Mouse (Mus musculus) hindbrain, postnatal 0 days (tissue): Measurements from ENCODE around the gene Slc39a2. TPM values are rescaled to one million over a fixed set of nuclear protein-coding genes. Genes with fewer than 3 reads are reported as not detected.
"Not testable (repeated sequence)": the region's sequence is repeated elsewhere in the genome, so short reads cannot be mapped to it uniquely, and the experiment has no call there.

Experiments used
- ATAC-seq: fragments of 200-750 bp; cut with Nextera tagmentation; 2 replicates; pipeline ENCODE4 v1.8.0; 2017; ENCODE audit warnings: mild to moderate bottlenecking, moderate TSS enrichment, moderate library complexity
- DNase-seq: peaks from one replicate; pipeline ENCODE4 v3.0.0-alpha.2; 2015; ENCODE audit warnings: low spot score
- H3K27ac ChIP-seq: fragments of 300-500 bp; sonication (generic); 2 replicates; pipeline ENCODE4 v1.5.1; 2014; ENCODE audit warnings: mild to moderate bottlenecking
- H3K27me3 ChIP-seq: fragments of 300-500 bp; sonication (generic); 2 replicates; pipeline ENCODE4 v1.6.1; 2014; ENCODE audit warnings: low read length, mixed read lengths; ENCODE audit not compliant: insufficient read depth
- H3K36me3 ChIP-seq: fragments of 300-500 bp; sonication (generic); 2 replicates; pipeline ENCODE4 v1.6.1; 2014; ENCODE audit warnings: low read length, mixed read lengths; ENCODE audit not compliant: insufficient read depth
- H3K4me1 ChIP-seq: fragments of 300-500 bp; sonication (generic); 2 replicates; pipeline ENCODE4 v1.6.1; 2014; ENCODE audit warnings: antibody characterized with exemption, low read length, mixed read lengths; ENCODE audit not compliant: insufficient read depth
- H3K4me2 ChIP-seq: fragments of 300-500 bp; sonication (generic); 2 replicates; pipeline ENCODE4 v1.6.1; 2014; ENCODE audit warnings: low read depth, mild to moderate bottlenecking, low read length, moderate library complexity, mixed read lengths
- H3K4me3 ChIP-seq: fragments of 300-500 bp; sonication (generic); 2 replicates; pipeline ENCODE4 v1.5.1; 2014; ENCODE audit warnings: low read length
- H3K9ac ChIP-seq: fragments of 300-500 bp; sonication (generic); replicated peaks from 2 replicates; pipeline ENCODE4 v1.6.1; 2014; ENCODE audit warnings: mild to moderate bottlenecking, low read length, moderate library complexity, mixed read lengths
- H3K9me3 ChIP-seq: fragments of 300-500 bp; sonication (generic); 2 replicates; pipeline ENCODE4 v1.6.1; 2016; ENCODE audit warnings: low read length, mixed read lengths
- CTCF ChIP-seq: IDR thresholded peaks from 2 replicates; pipeline ENCODE4 v1.5.1; 2016; ENCODE audit warnings: antibody characterized with exemption, control low read depth, low read depth
- WGBS: fragments of 180-500 bp; shearing (Covaris S2); extraction: QIAGEN DNeasy Blood & Tissue Kit; methylation state at CpG from one replicate; pipeline ENCODE4 v1.1.7; 2014; 5-methylcytosine and 5-hydroxymethylcytosine counted together
- polyA plus RNA-seq: library from polyadenylated mRNA; unstranded; fragments of >200 nt; fragmentation: Nextera tagmentation; extraction: Ambion mirVana; gene quantifications from 2 replicates; pipeline ENCODE4 v1.2.1, GENCODE M21; 2015
- total RNA-seq: library from RNA; depleted of rRNA; stranded (reverse); fragments of >200 nt; gene quantifications from 2 replicates; pipeline ENCODE4 v1.2.3, GENCODE M21; 2014

Slc39a2 gene
- total and polyA plus RNA-seq, 2 experiments from 2014 or later: 0.64 to 0.89 TPM

DNA sequence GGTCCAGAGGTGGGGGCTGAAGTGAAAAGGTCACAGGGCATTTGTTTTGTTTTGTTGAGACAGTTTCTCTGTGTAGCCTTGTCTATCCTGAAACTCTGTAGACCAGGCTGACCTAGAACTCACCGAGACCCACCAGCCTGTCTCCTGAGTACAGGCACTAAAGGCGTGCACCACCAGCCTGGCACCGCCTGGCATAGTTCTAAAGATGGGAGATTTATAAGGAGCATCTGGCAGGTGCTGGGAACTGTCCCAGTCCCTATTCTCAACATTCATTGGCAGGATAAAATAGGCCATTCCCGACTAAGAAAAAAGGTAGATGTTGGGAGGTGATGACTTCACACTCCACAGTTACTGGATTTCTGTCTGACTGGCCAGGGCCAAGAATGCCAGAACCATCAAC, 26.3 kb downstream of the Slc39a2 start:
- H3K4me3 ChIP-seq: no peak overlapping the region
- no peaks in the 10 kb centered on the region for H3K27me3 ChIP-seq
- ATAC-seq: no peak
- H3K4me2 ChIP-seq: no peak overlapping the region
- 80% methylated on average over 4 of the region's 4 CpGs for WGBS
- TF ChIP-seq CTCF: no peak
- no peak overlapping the region for H3K9ac ChIP-seq
- no peaks in the 10 kb centered on the region for H3K36me3 ChIP-seq
- no peak for DNase-seq
- no peak overlapping the region for H3K27ac ChIP-seq
- peaks cover 11% of the 10 kb centered on the region; the same call in 1 of the 2 replicates for H3K4me1 ChIP-seq
- no peaks in the 10 kb centered on the region for H3K9me3 ChIP-seq

DNA sequence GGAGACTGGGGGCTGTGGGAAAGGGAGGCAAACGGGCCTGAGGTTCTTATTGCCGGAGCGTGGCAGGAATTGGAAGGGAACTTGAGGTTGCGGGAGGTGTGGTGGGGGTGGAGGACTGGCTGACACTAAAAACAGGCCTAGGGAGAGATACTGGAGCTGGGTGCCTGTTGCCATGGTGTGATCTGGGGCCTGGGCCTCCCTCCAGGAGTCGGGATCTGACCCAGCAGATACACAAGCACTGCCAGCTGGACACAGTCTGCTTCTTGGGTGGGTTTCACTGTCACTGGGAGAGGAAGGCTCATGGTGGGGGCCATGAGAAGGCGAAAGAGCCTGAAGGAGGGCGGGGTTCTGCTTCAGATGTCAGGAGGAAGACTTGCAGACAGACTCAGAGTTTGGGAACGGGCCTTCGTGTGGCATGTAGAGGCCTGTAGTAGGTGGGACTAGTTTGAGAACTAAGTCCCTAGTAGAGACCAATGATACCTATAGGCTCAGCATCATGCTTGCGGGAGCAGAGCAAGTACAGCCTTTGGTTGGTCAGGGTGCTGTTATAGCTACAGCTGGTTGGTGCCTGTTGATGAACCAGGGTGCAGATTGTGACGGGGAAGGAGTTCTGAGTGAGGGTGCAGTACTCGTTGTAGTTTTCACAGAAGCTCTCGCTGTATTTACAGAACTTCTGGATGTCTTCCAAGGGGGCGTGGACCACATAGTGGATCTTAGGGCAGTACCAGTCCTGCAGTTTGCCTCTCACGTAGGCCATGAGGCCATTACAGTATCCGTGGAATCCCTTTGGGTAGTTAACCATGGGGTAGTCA, 29.3 kb downstream of the Slc39a2 start:
- ATAC-seq (peak; percentile 91), DNase-seq (peak; percentile 75)
- H3K4me3 ChIP-seq: no peak overlapping the region
- H3K4me2 ChIP-seq: no peak overlapping the region
- peaks cover 8% of the 10 kb centered on the region; the same call in 1 of the 2 replicates for H3K4me1 ChIP-seq
- no peaks in the 10 kb centered on the region for H3K36me3 ChIP-seq
- no peak for TF ChIP-seq CTCF
- no peak overlapping the region for H3K9ac ChIP-seq
- 54% methylated on average over 16 of the region's 16 CpGs for WGBS
- no peaks in the 10 kb centered on the region for H3K27me3 ChIP-seq
- H3K27ac ChIP-seq: peak overlapping the region; percentile 62
- no peaks in the 10 kb centered on the region for H3K9me3 ChIP-seq

- Histone ChIP-seq H3K9ac (no peak within 1 kb of the TSS), H3K4me3 (no peak within 1 kb of the TSS), H3K27me3 (no peaks in the 10 kb centered on the region), H3K4me2 (no peak within 1 kb of the TSS), H3K27ac (peak within 1 kb of the TSS; percentile 62), H3K4me1 (peaks cover 8% of the 10 kb centered on the region; the same call in 1 of the 2 replicates), H3K9me3 (no peaks in the 10 kb centered on the region), H3K36me3 (no peaks in the 10 kb centered on the region)
- DNase-seq: no peak
- no peak for TF ChIP-seq CTCF
- 46% methylated on average over 7 of the region's 7 CpGs for WGBS
- ATAC-seq: 0 out of 2 replicates have a peak, but pooled peaks have one; percentile 5
Observed at GRCm38 (mm10) chr14:51922571-51922865, 29.8 kb downstream of the Slc39a2 start, which contains the start of gene Rnase13. Gene Rnase13 (minus strand): TSS chr14:51922773.

DNA sequence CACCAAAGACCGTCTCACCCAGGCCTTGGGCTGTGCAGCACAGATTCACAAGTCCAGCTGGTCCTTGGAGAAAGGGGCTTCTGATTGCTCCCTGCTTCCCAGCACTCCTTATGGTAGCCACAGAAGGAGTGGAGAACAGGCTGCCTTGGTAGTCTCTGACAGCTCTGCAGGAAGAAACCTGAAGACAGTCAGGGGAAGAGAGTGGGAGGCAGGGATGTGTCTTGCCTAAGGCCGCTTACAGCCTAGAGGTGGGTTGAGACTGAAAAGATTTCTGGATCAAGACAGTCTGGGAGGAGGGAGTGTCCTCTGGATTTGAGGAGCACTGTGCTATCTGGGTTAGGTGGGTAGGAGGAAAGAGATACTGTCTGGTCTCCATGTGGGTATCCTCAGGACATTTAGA, 30.2 kb downstream of the Slc39a2 start:
- H3K36me3 ChIP-seq: no peaks in the 10 kb centered on the region
- no peak overlapping the region for H3K9ac ChIP-seq
- H3K4me1 ChIP-seq: peaks cover 8% of the 10 kb centered on the region; the same call in 1 of the 2 replicates
- DNase-seq (no peak), ATAC-seq (no peak)
- H3K4me3 ChIP-seq: no peak overlapping the region
- 86% methylated on average over 2 of the region's 2 CpGs for WGBS
- H3K27me3 ChIP-seq: no peaks in the 10 kb centered on the region
- no peak for TF ChIP-seq CTCF
- no peaks in the 10 kb centered on the region for H3K9me3 ChIP-seq
- H3K27ac ChIP-seq: peak overlapping the region; percentile 62
- no peak overlapping the region for H3K4me2 ChIP-seq

GRCm38 (mm10) chr14:51923492-51923891, 30.8 kb downstream of the Slc39a2 start:
- H3K27me3 ChIP-seq: no peaks in the 10 kb centered on the region
- ATAC-seq: no peak

DNA sequence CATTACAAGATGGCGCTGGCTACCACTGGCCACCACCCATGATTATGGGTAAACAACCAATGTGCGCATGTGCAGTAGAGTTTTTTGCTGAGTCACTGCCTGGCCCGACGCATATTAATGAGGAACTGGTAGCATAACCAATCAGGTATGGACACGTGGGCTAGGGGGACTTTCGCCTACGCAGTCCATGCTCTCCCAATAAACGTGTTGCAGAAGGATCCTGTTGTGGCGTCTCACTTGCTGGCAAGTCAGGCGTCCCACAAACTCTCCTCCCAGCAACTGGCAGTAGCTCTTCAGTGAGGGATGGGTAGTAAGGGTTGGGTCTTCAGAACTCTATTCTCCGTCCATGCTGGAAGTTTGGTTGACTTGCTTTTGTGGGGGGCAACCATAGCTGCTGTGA, 34.2 kb downstream of the Slc39a2 start:
- not testable (repeated sequence) for H3K36me3 ChIP-seq, H3K27me3 ChIP-seq, H3K27ac ChIP-seq, H3K4me3 ChIP-seq, H3K4me2 ChIP-seq, DNase-seq, H3K9ac ChIP-seq, H3K4me1 ChIP-seq, H3K9me3 ChIP-seq, ATAC-seq
- 93% methylated on average over 11 of the region's 11 CpGs for WGBS

More at GRCm38 (mm10) chr14:51923492-51923891, 30.8 kb downstream of the Slc39a2 start:
- Histone ChIP-seq H3K4me2 (no peak overlapping the region), H3K27ac (0 out of 2 replicates have a peak overlapping the region, but pooled peaks have one; percentile 62), H3K4me3 (no peak overlapping the region), H3K4me1 (peaks cover 8% of the 10 kb centered on the region; the same call in 1 of the 2 replicates), H3K36me3 (no peaks in the 10 kb centered on the region), H3K9me3 (no peaks in the 10 kb centered on the region), H3K9ac (no peak overlapping the region)
- WGBS: 78% methylated on average over 4 of the region's 4 CpGs
- no peak for DNase-seq
- no peak for TF ChIP-seq CTCF
